Mouse (Mus musculus) bone marrow macrophage, adult 2 months (primary cell): ENCODE results near the gene Mvp.

Source experiments
- CTCF ChIP-seq: IDR thresholded peaks from 2 replicates; pipeline ENCODE4 v1.5.1; 2012; ENCODE audit warnings: low read depth, mild to moderate bottlenecking, low read length, moderate library complexity
- POLR2A ChIP-seq: IDR thresholded peaks from 2 replicates; pipeline ENCODE4 v1.6.1; 2012; ENCODE audit warnings: mild to moderate bottlenecking, low read depth, low read length, borderline replicate concordance

DNA sequence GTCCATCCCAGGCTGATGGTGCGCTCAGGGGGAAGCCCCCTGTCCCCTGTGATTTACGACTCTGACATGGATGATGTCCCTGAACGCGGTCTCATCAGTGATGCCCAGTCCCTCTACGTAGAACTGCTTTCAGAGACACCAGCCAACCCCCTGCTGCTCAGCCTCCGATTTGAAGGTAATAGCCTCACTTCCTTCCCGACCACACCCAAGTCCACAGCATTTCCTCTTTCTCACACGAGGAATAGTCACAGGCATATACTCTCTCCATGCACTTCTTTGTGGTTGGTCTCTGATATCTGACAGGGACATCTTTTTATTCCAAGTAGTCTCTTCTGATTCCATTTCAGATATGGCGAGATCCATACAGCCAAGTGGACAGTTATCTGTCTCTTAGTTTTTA is 54.6 kb downstream of the Mvp start:
- no peak for TF ChIP-seq CTCF
- no peak for TF ChIP-seq POLR2A
